Mouse (Mus musculus): Measurements from ENCODE around the gene Wdr18. TPM values are rescaled to one million over a fixed set of nuclear protein-coding genes. Genes with fewer than 3 reads are reported as not detected.

The Wdr18 gene
- polyA plus RNA-seq, 2 experiments, result 24.7 to 58.4 TPM

DNA sequence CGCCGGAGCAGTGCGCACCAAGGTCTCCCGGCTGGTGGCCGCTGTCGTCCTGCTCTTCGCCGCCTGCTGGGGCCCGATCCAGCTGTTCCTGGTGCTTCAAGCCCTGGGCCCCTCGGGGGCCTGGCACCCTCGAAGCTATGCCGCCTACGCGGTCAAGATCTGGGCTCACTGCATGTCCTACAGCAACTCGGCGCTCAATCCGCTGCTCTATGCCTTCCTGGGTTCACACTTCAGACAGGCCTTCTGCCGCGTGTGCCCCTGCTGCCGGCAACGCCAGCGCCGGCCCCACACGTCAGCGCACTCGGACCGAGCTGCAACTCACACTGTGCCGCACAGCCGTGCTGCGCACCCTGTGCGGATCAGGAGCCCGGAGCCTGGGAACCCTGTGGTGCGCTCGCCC lies 38.4 kb upstream of the Wdr18 start:
- peaks cover 49% of the 10 kb centered on the region for H3K27me3 ChIP-seq (ENCODE audit: control insufficient read depth, insufficient read depth, low read length)
- no peak for ATAC-seq (ENCODE audit: insufficient read depth)

DNA sequence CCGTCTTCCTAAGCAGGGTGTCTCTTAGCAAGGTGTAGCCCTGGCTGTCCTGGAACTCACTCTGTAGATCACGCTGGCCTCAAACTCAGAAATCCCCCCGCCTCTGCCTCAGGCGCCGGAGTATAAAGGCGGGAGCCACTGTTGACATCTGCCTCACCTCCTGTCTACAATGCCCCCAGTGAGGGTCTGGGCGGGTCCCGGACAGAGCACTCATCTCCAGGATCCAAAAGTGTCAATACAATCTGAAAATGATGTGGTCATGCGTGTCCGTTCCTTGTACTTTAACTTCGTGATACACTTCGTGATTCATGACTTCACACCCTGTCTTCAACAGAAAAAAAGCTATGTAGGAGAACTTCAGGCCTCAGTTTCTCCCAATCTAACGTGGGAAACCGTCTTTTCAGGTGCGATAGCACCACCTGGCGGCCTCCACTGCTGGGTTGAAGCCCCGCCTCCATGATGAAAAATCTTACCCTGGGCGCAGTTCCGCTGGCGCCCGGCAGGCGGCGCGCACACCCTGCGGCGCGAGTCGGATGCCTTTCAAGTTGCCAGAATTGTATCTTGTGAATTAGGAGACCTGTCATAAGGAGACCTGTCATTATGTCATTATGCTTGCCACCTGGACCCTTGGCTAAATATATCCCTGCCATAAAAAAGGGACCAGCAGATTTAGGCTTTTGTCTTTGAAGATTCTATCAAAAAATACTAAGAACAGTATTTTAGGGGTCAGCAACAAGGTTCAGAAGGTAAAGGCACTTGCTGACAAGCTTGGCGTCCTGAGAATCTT lies 34.8 kb upstream of the Wdr18 start:
- H3K27ac ChIP-seq, result peak overlapping the region; percentile 58; the same call in 1 of the 2 replicates
- TF ChIP-seq CTCF (IDR thresholded peaks at IDR 0.05; ENCODE audit: low read depth), result peak; percentile 100
- TF ChIP-seq EP300 (IDR thresholded peaks at IDR 0.05; ENCODE audit: low read depth), result 0 out of 2 replicates have a peak, but pooled peaks have one; percentile 32
- no peak overlapping the region for H3K4me3 ChIP-seq (ENCODE audit: insufficient read depth in 1 of 2, low read depth in 2 of 2, low read length in 2 of 2)
- H3K9me3 ChIP-seq (ENCODE audit: control insufficient read depth, low read length), result no peaks in the 10 kb centered on the region
- peaks cover 9 to 12% of the 10 kb centered on the region in 2 experiments for H3K4me1 ChIP-seq (replicated peaks; ENCODE audit: control insufficient read depth in 2 of 2, insufficient read depth in 2 of 2, low read length in 1 of 2)
- peaks cover 24% of the 10 kb centered on the region for H3K27me3 ChIP-seq (ENCODE audit: control insufficient read depth, insufficient read depth, low read length)
- DNase-seq (ENCODE audit: low read depth in 3 of 3, low spot score in 3 of 3) (peak; percentile 70 to 77 (median 72)), ATAC-seq (ENCODE audit: insufficient read depth) (peak; percentile 12; the same call in 1 of the 2 replicates)
- 14% methylated on average over 29 of the region's 29 CpGs for WGBS (ENCODE audit: insufficient replicate concordance)
- no peaks in the 10 kb centered on the region for H3K36me3 ChIP-seq (replicated peaks; ENCODE audit: control insufficient read depth, insufficient read depth, low read depth)
- peak overlapping the region; percentile 98 for H3K4me2 ChIP-seq (ENCODE audit: low read depth)
- no peak overlapping the region for H3K9ac ChIP-seq (replicated peaks)

More for the DNA sequence above, 38.4 kb upstream of the Wdr18 start:
- Histone ChIP-seq H3K27ac (no peak overlapping the region), H3K4me2 (ENCODE audit: low read depth) (peak overlapping the region; percentile 13; the same call in 1 of the 2 replicates), H3K9ac (replicated peaks) (no peak overlapping the region), H3K9me3 (ENCODE audit: control insufficient read depth, low read length) (no peaks in the 10 kb centered on the region), H3K4me3 (ENCODE audit: insufficient read depth in 1 of 2, low read depth in 2 of 2, low read length in 2 of 2) (peak overlapping the region in 1 of 2 experiments; percentile 21; a peak in 1 of 4 replicates), H3K36me3 (replicated peaks; ENCODE audit: control insufficient read depth, insufficient read depth, low read depth) (no peaks in the 10 kb centered on the region), H3K4me1 (replicated peaks; ENCODE audit: control insufficient read depth in 2 of 2, insufficient read depth in 2 of 2, low read length in 1 of 2) (peaks cover 14 to 16% of the 10 kb centered on the region in 2 experiments)
- no peak for TF ChIP-seq EP300 (IDR thresholded peaks at IDR 0.05; ENCODE audit: low read depth)
- DNase-seq (ENCODE audit: low read depth in 3 of 3, low spot score in 3 of 3), result no peak
- WGBS (ENCODE audit: insufficient replicate concordance), result 10% methylated on average over 34 of the region's 34 CpGs

DNA sequence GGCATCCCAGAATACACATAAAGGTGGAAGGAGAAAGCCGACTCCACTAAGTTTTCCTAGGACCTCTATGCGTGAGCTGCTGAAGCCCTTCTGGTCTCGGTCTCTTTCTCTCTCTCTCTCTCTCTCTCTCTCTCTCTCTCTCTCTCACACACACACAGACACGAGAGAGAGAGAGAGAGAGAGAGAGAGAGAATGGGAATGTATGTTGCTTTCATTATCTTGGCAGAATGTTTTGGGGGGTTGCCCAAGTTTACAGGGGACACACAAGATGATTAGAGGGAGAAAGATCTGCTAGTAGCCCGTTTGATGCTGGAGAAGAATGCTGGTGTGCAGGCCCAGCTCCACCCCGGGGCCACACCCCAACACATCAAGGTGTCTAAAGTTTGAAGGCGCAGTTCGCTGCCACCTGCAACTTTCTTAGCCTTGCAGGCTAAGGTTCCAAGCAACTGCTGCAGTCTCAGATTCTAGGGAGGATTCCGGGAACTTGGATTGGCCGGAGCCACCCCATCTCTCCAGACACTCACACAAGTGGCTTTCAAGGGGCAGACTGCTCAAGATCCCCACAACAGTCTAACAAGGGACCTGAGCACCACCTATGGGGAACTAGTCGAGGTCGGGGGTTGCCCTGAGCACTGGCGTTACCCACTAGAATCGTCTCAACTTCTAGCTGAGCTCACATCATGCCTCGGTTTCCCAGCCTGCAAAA lies 34.0 kb upstream of the Wdr18 start:
- H3K4me1 ChIP-seq (replicated peaks; ENCODE audit: control insufficient read depth in 2 of 2, insufficient read depth in 2 of 2, low read length in 1 of 2), result peaks cover 9 to 12% of the 10 kb centered on the region in 2 experiments
- peaks cover 17% of the 10 kb centered on the region for H3K27me3 ChIP-seq (ENCODE audit: control insufficient read depth, insufficient read depth, low read length)
- peak overlapping the region; percentile 58 for H3K27ac ChIP-seq
- peak; percentile 1; the same call in 1 of the 2 replicates for ATAC-seq (ENCODE audit: insufficient read depth)
- H3K36me3 ChIP-seq (replicated peaks; ENCODE audit: control insufficient read depth, insufficient read depth, low read depth), result no peaks in the 10 kb centered on the region
- peak overlapping the region; percentile 98 for H3K4me2 ChIP-seq (ENCODE audit: low read depth)
- H3K9ac ChIP-seq (replicated peaks), result peak overlapping the region; percentile 78
- no peak for DNase-seq (ENCODE audit: low read depth in 3 of 3, low spot score in 3 of 3)
- WGBS (ENCODE audit: insufficient replicate concordance), result 9% methylated on average over 15 of the region's 15 CpGs
- no peaks in the 10 kb centered on the region for H3K9me3 ChIP-seq (ENCODE audit: control insufficient read depth, low read length)
- TF ChIP-seq CTCF (IDR thresholded peaks at IDR 0.05; ENCODE audit: low read depth) (no peak), EP300 (IDR thresholded peaks at IDR 0.05; ENCODE audit: low read depth) (no peak)
- peak overlapping the region; percentile 74 to 87 for H3K4me3 ChIP-seq (ENCODE audit: insufficient read depth in 1 of 2, low read depth in 2 of 2, low read length in 2 of 2)

DNA sequence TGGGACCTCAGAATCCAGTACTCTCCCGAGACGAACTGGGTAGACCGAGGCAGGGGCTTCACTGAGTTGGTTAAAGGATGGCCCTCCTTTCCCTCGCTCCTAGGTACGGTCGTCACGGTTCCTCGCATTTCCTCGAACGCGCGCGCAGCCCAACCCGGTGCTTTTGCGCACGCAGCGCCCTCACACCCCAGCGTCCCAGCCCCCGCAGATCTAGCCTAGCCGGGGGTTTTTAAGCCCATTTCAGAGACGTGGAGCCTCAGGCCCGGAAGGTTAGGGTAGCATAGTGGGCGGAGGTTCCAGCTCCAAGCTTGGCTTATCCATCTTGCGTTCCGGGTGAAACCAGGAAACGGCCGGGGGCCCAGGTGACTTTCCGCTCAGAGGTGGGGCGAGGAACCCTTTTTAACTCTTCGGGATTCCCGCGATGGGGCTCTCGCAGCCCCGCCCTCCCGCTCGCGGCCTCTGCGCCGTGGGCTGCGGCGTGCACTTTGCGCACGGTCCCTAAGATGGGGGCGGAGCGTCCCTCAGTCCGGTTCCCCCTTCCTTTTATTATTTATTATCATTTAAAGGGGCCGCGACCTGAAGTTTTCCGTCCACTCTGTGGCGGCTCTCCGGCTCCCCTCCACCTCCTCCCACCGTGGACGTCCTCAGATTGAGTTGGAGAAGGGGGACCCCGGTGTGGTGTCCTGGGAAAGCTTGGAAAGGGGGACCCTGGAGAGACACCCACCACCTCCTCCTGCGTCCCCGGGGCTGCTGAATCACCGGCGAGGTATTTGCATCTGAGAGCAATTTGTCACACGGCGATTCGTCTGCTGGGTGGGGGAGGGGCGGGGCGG lies 33.2 kb upstream of the Wdr18 start, which contains the start of gene Arid3a:
Arid3a (plus strand) TSS at position 553 of the 833 bp plus-strand sequence.
- TF ChIP-seq CTCF (IDR thresholded peaks at IDR 0.05; ENCODE audit: low read depth), result peak; percentile 5; the same call in 1 of the 2 replicates
- TF ChIP-seq EP300 (IDR thresholded peaks at IDR 0.05; ENCODE audit: low read depth), result 0 out of 2 replicates have a peak, but pooled peaks have one; percentile 23
- Histone ChIP-seq H3K4me3 (ENCODE audit: insufficient read depth in 1 of 2, low read depth in 2 of 2, low read length in 2 of 2) (peak within 1 kb of the TSS; percentile 74 to 87), H3K9me3 (ENCODE audit: control insufficient read depth, low read length) (no peaks in the 10 kb centered on the region), H3K9ac (replicated peaks) (peak within 1 kb of the TSS; percentile 78), H3K27me3 (ENCODE audit: control insufficient read depth, insufficient read depth, low read length) (peaks cover 9% of the 10 kb centered on the region), H3K36me3 (replicated peaks; ENCODE audit: control insufficient read depth, insufficient read depth, low read depth) (no peaks in the 10 kb centered on the region), H3K4me2 (ENCODE audit: low read depth) (peak within 1 kb of the TSS; percentile 98), H3K4me1 (replicated peaks; ENCODE audit: control insufficient read depth in 2 of 2, insufficient read depth in 2 of 2, low read length in 1 of 2) (peaks cover 9 to 12% of the 10 kb centered on the region in 2 experiments), H3K27ac (peak within 1 kb of the TSS; percentile 58)
- ATAC-seq (ENCODE audit: insufficient read depth), result peak; percentile 78
- under 1% methylated on average over 63 of the region's 63 CpGs for WGBS (ENCODE audit: insufficient replicate concordance)
- peak; percentile 77 to 82 (median 77) for DNase-seq (ENCODE audit: low read depth in 3 of 3, low spot score in 3 of 3)

All from liver, embryonic 14.5 days (tissue).